Mouse (Mus musculus): Measurements from ENCODE around the gene Snap91. TPM values are rescaled to one million over a fixed set of nuclear protein-coding genes. Genes with fewer than 3 reads are reported as not detected.

The Snap91 gene
- polyA plus RNA-seq, 1 experiment from 2014 or later = 1.1 TPM

GRCm38 (mm10) chr9:86879216-86880112, 990 bp downstream of the Snap91 start:
- TF ChIP-seq CTCF (IDR thresholded peaks at IDR 0.05; ENCODE audit: low read depth) = no peak
- under 1% methylated on average over 74 of the region's 75 CpGs for WGBS
- H3K4me2 ChIP-seq = peak overlapping the region; percentile 99
- H3K9ac ChIP-seq = peak overlapping the region; percentile 44
- no peaks in the 10 kb centered on the region for H3K9me3 ChIP-seq (ENCODE audit: low read depth, low read length)
- H3K4me3 ChIP-seq (ENCODE audit: low read depth, low read length) = peak overlapping the region; percentile 64
- peak; percentile 81 for ATAC-seq (ENCODE audit: insufficient read depth)
- H3K4me1 ChIP-seq (ENCODE audit: insufficient read depth) = no peaks in the 10 kb centered on the region
- no peak overlapping the region for H3K27ac ChIP-seq (ENCODE audit: low read depth)
- peak; percentile 35 for DNase-seq
- peaks cover 52% of the 10 kb centered on the region for H3K27me3 ChIP-seq (ENCODE audit: insufficient read depth, low read length)
- no peaks in the 10 kb centered on the region for H3K36me3 ChIP-seq (ENCODE audit: insufficient read depth)

- DNase-seq (no peak), ATAC-seq (ENCODE audit: insufficient read depth) (no peak)
- Histone ChIP-seq H3K36me3 (ENCODE audit: insufficient read depth) (no peaks in the 10 kb centered on the region), H3K4me1 (ENCODE audit: insufficient read depth) (no peaks in the 10 kb centered on the region), H3K9ac (no peak overlapping the region), H3K27me3 (ENCODE audit: insufficient read depth, low read length) (peaks cover 52% of the 10 kb centered on the region), H3K4me2 (peak overlapping the region; percentile 99), H3K4me3 (ENCODE audit: low read depth, low read length) (0 out of 2 replicates have a peak overlapping the region, but pooled peaks have one; percentile 64), H3K9me3 (ENCODE audit: low read depth, low read length) (no peaks in the 10 kb centered on the region), H3K27ac (ENCODE audit: low read depth) (no peak overlapping the region)
- 68% methylated on average over 6 of the region's 6 CpGs for WGBS
- no peak for TF ChIP-seq CTCF (IDR thresholded peaks at IDR 0.05; ENCODE audit: low read depth)
These were observed 1.7 kb downstream of the Snap91 start for GRCm38 (mm10) chr9:86878716-86879115.

GRCm38 (mm10) chr9:86873681-86874080, 6.8 kb downstream of the Snap91 start:
- no peak overlapping the region for H3K9ac ChIP-seq
- H3K27ac ChIP-seq (ENCODE audit: low read depth) = no peak overlapping the region
- H3K9me3 ChIP-seq (ENCODE audit: low read depth, low read length) = no peaks in the 10 kb centered on the region
- no peak for DNase-seq
- no peak overlapping the region for H3K4me3 ChIP-seq (ENCODE audit: low read depth, low read length)
- H3K4me2 ChIP-seq = no peak overlapping the region
- WGBS = 69% methylated on average over 4 of the region's 4 CpGs
- no peaks in the 10 kb centered on the region for H3K36me3 ChIP-seq (ENCODE audit: insufficient read depth)
- ATAC-seq (ENCODE audit: insufficient read depth) = no peak
- H3K27me3 ChIP-seq (ENCODE audit: insufficient read depth, low read length) = peaks cover 19% of the 10 kb centered on the region
- no peaks in the 10 kb centered on the region for H3K4me1 ChIP-seq (ENCODE audit: insufficient read depth)
- no peak for TF ChIP-seq CTCF (IDR thresholded peaks at IDR 0.05; ENCODE audit: low read depth)

GRCm38 (mm10) chr9:86869586-86870338, 10.7 kb downstream of the Snap91 start:
- DNase-seq = no peak
- no peak overlapping the region for H3K4me3 ChIP-seq (ENCODE audit: low read depth, low read length)
- no peak overlapping the region for H3K27ac ChIP-seq (ENCODE audit: low read depth)
- H3K36me3 ChIP-seq (ENCODE audit: insufficient read depth) = no peaks in the 10 kb centered on the region
- no peaks in the 10 kb centered on the region for H3K27me3 ChIP-seq (ENCODE audit: insufficient read depth, low read length)
- WGBS = 47% methylated on average over 11 of the region's 11 CpGs
- H3K9me3 ChIP-seq (ENCODE audit: low read depth, low read length) = no peaks in the 10 kb centered on the region
- H3K9ac ChIP-seq = no peak overlapping the region
- H3K4me1 ChIP-seq (ENCODE audit: insufficient read depth) = no peaks in the 10 kb centered on the region
- H3K4me2 ChIP-seq = no peak overlapping the region
- no peak for ATAC-seq (ENCODE audit: insufficient read depth)
- no peak for TF ChIP-seq CTCF (IDR thresholded peaks at IDR 0.05; ENCODE audit: low read depth)

GRCm38 (mm10) chr9:86858101-86858500, 22.4 kb downstream of the Snap91 start:
- H3K36me3 ChIP-seq (ENCODE audit: insufficient read depth) = no peaks in the 10 kb centered on the region
- H3K4me2 ChIP-seq = no peak overlapping the region
- H3K4me1 ChIP-seq (ENCODE audit: insufficient read depth) = no peaks in the 10 kb centered on the region
- TF ChIP-seq CTCF (IDR thresholded peaks at IDR 0.05; ENCODE audit: low read depth) = no peak
- H3K9me3 ChIP-seq (ENCODE audit: low read depth, low read length) = no peaks in the 10 kb centered on the region
- ATAC-seq (ENCODE audit: insufficient read depth) (no peak), DNase-seq (no peak)
- H3K4me3 ChIP-seq (ENCODE audit: low read depth, low read length) = no peak overlapping the region
- no peak overlapping the region for H3K27ac ChIP-seq (ENCODE audit: low read depth)
- 74% methylated on average over 4 of the region's 4 CpGs for WGBS
- H3K27me3 ChIP-seq (ENCODE audit: insufficient read depth, low read length) = no peaks in the 10 kb centered on the region
- H3K9ac ChIP-seq = no peak overlapping the region

DNA sequence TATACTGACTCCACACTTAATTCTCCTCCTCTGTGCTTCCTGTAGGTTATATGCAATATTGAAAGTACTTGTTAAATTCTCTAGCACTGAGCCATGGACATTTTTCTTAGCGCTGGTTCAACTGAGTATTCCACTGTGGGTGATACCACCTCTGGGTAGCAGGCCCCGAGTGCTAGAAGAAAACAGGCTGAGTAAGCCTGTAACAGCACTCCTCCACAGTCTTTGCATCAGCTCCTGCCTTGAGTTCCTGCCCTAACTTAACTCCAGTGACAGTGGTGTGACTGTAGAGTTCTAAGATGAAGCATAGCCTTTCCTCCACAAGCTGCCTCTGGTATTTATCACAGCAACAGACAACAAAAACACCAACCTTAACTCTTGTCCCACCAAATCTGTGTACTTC, 22.8 kb downstream of the Snap91 start:
- Histone ChIP-seq H3K9me3 (ENCODE audit: low read depth, low read length) (no peaks in the 10 kb centered on the region), H3K36me3 (ENCODE audit: insufficient read depth) (no peaks in the 10 kb centered on the region), H3K9ac (no peak overlapping the region), H3K4me1 (ENCODE audit: insufficient read depth) (no peaks in the 10 kb centered on the region), H3K27me3 (ENCODE audit: insufficient read depth, low read length) (no peaks in the 10 kb centered on the region), H3K4me3 (ENCODE audit: low read depth, low read length) (no peak overlapping the region), H3K4me2 (no peak overlapping the region), H3K27ac (ENCODE audit: low read depth) (no peak overlapping the region)
- DNase-seq (no peak), ATAC-seq (ENCODE audit: insufficient read depth) (no peak)
- no peak for TF ChIP-seq CTCF (IDR thresholded peaks at IDR 0.05; ENCODE audit: low read depth)
- 84% methylated on average over 2 of the region's 2 CpGs for WGBS

DNA sequence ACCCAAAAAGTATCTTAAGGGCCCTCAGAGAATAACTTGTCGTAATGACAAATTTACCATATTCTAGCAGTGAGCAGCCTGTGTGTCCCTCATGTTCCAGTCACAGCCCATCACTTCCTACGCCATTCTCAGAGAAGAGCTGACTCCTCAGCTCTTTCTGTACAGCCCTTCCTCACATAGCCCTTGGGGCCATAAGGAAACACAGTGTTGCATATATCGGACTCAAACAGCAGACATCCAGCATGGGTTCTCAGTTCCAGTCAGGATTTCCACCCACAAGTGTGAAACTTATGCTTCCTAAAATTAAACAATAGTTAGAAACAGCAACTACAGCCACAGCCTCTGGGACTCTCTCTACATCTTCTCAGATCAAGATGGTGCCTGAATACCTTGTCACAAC, 27.6 kb downstream of the Snap91 start:
- WGBS = 90% methylated on average over 3 of the region's 3 CpGs
- DNase-seq = no peak
- Histone ChIP-seq H3K36me3 (ENCODE audit: insufficient read depth) (no peaks in the 10 kb centered on the region), H3K4me3 (ENCODE audit: low read depth, low read length) (no peak overlapping the region), H3K9ac (no peak overlapping the region), H3K4me1 (ENCODE audit: insufficient read depth) (no peaks in the 10 kb centered on the region), H3K9me3 (ENCODE audit: low read depth, low read length) (no peaks in the 10 kb centered on the region), H3K4me2 (no peak overlapping the region), H3K27ac (ENCODE audit: low read depth) (no peak overlapping the region), H3K27me3 (ENCODE audit: insufficient read depth, low read length) (no peaks in the 10 kb centered on the region)
- no peak for TF ChIP-seq CTCF (IDR thresholded peaks at IDR 0.05; ENCODE audit: low read depth)
- no peak for ATAC-seq (ENCODE audit: insufficient read depth)

Measured in lung, embryonic 14.5 days (tissue).